Mouse (Mus musculus) adrenal gland, postnatal 14 days (tissue): Measurements from ENCODE around the gene Hist1h2bb. TPM values are rescaled to one million over a fixed set of nuclear protein-coding genes. Genes with fewer than 3 reads are reported as not detected.

Experiments used
- DNase-seq: peaks from one replicate; pipeline ENCODE4 v3.0.0; 2021; ENCODE audit warnings: mixed read lengths
- total RNA-seq: library from RNA; stranded (reverse); gene quantifications from 2 replicates; pipeline ENCODE4 v1.2.3, GENCODE M21; 2021

Hist1h2bb gene
- total RNA-seq, 1 experiment from 2014 or later = 171 TPM

DNA sequence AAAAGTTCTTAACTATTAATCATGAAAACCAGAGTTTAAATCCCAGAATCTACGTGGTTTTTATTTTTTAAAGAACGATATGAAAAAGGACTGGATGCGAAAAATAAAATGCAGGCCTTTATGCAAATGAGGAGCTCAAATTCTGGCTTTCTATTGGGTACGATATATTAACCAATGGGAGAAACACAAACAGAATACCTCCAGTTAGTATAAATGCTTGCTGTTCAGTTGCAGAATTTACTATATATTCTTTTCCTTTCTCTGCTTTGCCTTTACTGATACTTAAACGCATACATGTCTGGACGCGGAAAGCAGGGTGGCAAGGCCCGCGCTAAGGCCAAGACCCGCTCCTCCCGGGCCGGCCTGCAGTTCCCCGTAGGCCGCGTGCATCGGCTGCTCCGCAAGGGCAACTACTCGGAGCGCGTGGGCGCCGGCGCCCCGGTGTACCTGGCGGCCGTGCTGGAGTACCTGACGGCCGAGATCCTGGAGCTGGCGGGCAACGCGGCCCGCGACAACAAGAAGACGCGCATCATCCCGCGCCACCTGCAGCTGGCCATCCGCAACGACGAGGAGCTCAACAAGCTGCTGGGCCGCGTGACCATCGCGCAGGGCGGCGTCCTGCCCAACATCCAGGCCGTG, 4.4 kb downstream of the Hist1h2bb start, which contains the start of gene Hist1h2ab:
Gene Hist1h2ab, plus strand, starts transcription at position 288 of the 639 bp plus-strand sequence.
- DNase-seq = peak; percentile 49

DNA sequence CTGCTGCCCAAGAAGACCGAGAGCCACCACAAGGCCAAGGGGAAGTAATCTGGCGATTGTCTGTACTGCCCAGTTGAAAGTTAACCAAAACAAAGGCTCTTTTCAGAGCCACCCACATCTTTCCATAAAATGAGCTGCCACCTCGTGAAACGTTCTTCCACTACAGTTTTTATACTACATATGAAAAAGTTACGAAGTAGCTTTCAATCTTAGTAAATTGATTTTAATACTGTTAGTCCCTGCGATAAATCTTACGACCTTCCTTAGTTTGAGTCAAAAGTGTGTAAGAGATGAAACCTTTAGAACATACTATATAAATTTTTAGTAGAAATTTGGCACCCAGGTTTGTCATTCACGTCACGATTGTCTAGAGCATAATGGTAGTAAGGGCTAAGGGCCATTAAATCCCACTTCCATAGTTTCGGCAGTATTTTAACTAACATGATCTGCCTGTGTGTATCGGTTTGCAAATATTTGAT, 5.0 kb downstream of the Hist1h2bb start:
- no peak for DNase-seq

DNA sequence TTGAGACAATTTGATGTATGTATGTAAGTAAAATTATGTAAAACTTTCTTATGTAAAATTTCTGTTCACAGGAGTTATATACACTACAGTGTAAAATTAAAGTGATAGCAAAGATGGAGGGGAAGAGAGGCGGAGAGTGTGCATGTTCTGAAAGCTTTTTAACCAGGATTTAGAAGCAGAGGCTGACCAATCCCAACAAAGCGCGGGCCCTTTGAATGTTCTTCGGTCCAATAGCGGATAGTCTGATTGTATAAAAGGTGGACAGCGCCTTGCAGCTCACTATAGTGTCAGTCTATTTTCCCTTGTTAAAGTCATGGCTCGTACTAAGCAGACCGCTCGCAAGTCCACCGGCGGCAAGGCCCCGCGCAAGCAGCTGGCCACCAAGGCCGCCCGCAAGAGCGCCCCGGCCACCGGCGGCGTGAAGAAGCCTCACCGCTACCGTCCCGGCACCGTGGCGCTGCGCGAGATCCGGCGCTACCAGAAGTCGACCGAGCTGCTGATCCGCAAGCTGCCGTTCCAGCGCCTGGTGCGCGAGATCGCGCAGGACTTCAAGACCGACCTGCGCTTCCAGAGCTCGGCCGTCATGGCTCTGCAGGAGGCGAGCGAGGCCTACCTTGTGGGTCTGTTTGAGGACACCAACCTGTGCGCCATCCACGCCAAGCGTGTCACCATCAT, 5.7 kb downstream of the Hist1h2bb start, which contains the start of gene Hist1h3b:
Gene Hist1h3b, plus strand, starts transcription at position 201 of the 675 bp plus-strand sequence.
- peak; percentile 93 for DNase-seq

DNA sequence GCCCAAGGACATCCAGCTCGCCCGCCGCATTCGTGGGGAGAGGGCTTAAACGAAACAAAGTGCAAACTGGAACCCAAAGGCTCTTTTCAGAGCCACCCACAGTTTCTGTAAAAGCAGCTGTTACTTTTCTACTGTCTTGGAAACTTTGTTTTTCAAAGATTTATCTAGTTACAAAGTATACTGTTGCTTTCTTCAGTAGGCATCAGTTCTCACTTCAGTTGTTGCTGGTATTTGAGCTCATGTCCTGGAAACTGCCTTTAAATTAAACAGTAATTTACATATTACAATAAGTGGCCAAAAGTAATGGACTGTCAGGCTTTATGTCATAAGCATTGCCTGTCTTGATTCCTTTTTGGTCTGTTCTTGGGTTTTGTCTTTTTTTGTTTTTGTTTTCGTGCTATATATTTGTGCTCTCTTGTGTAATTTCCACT, 6.2 kb downstream of the Hist1h2bb start:
- DNase-seq = no peak

DNA sequence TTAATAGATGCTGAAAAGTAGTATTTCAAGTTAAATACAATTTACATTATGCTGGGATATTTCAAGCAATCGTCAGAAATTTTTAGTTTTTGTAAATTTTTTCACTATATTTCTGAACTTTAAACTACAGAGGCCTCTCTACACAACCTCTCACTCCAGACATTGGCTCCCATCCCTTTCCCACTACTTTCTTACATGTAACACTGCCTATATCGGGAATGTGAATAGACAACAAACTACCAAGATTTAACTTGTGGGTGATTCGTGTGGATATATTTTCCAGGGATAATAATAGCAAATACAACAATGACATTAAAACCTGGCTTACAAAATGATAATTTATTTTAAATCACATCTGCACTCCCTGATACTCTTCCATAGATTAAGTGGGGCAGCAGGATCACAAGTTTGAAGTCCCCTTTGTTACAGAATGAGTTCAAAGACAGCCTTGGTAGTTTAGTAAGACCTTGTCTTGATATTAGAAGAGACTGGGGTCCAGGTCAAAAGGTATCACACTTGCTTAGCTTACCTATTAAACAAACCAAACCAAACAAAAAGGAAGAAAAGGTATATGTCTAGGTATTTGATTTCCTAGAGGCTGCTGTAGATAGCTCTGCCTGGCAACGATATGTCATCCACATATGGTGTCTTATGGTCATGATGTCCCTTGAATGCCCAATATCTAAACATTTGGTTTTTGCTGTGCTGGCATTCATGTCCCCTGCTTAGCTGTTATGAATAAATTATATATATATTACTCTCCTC, 7.0 kb downstream of the Hist1h2bb start:
- no peak for DNase-seq

DNA sequence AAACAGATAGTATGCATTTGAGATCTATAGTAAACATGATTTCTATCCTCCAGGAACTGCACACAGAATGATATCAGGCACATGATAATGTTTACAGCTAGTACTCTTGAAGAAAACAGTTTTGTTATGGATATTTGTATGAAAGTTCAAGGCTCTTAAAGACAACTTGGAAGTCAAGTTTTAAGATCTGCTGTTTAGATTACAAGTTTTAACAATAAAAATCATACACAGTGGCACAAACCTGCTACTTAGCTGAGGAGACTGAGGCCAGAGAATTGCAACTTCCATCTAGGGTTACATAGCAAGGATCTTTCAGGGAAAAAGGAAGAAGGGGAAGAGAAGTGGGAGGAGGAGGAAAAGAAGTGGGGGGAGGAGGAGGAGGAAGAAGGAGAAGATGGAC, 8.5 kb downstream of the Hist1h2bb start:
- DNase-seq = no peak

DNA sequence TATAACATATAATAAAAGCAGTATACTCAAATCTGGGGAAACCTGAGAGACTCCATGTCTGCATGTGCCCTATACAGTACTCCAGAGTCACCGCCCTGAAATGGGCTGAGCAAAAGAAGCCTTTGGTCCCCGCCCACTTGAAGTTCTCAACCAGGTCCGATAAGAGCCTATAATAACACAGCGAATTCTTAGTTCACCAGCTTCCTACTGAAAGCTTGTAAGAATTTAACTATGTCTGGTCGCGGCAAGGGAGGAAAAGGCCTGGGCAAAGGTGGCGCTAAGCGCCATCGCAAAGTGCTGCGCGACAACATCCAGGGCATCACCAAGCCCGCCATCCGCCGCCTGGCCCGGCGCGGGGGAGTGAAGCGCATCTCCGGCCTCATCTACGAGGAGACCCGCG, 10.3 kb downstream of the Hist1h2bb start, which contains the start of gene Hist1h4b:
Gene Hist1h4b, plus strand, starts transcription at position 224 of the 400 bp plus-strand sequence.
- DNase-seq = peak; percentile 91

DNA sequence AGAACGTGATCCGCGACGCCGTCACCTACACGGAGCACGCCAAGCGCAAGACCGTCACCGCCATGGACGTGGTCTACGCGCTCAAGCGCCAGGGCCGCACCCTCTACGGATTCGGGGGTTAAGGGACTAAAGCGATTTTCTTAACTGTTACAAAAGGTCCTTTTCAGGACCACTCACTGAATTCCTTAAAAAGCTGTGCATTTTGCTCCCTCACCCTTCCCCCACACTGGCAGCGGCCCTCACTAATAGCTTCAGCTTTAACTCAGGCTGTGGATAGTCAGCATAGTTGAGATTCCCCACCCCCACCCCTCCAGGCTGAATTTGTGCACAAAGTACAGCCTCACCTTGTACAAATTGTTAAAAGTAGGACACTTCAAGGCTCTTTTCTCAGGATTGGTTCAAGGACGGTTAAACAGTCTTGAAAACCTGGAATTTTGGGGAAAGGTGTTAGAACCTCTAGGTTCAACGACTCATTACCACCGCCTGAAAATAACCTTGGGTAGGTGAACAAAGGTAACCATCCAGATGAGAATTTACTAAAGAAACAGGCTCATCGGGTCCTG, 10.8 kb downstream of the Hist1h2bb start:
- DNase-seq = no peak

DNA sequence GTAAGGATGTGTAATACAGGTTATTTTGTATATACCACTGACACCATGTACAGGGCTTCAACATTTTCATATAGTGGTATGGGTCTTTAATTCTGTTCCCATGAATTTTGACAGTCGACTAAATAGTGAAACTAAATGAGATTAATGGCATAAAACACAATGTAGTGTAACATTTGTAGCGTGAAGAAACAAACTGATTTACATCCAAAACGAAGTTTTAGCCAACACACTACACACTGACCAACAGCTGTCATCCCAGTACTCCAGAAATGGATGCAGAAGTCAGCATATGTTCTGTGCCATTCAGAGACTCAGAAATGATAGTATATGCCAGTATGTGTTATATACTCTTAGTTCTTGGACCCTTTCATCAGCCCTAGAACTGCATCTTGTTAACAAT, 11.4 kb downstream of the Hist1h2bb start:
- DNase-seq = no peak

DNA sequence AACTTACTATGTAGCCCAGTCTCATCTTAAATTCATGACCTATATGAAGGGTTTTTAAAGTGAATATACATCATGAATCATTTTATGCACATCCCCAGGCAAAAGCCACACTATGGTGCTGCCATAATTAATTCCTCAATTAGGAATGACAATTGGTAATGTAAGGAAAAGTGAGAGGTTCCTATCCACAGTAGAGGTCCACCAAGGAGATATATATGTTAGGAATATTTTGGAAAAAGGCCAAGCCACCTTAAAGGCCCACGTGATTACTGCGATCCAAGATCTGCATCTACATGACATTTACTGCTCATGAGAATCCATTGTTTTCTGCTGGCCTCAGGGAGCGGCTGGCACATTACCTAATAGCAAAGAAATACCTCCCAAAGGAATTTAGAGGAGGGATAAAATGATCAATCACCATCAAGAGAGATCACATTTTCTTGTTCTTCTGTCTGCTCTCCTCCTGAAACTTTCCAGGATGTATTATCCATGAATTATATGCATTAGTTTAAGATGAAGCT, 12.8 kb downstream of the Hist1h2bb start:
- DNase-seq = no peak

DNA sequence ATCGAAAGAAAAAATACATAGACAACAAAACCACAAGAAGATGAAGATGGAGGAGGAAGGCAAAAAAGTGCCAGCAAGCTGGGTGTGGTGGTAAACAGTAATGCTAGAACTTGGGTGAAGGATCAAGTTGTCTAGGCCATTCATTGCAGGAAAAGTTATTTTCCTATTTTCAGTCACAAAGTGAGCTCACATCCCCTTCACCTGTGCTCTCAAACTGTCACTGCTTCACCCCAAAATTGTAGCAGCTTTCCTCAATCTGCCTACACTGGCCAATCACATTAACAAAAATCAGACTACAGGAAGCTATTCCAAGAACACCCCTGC, 13.3 kb downstream of the Hist1h2bb start:
- no peak for DNase-seq

DNA sequence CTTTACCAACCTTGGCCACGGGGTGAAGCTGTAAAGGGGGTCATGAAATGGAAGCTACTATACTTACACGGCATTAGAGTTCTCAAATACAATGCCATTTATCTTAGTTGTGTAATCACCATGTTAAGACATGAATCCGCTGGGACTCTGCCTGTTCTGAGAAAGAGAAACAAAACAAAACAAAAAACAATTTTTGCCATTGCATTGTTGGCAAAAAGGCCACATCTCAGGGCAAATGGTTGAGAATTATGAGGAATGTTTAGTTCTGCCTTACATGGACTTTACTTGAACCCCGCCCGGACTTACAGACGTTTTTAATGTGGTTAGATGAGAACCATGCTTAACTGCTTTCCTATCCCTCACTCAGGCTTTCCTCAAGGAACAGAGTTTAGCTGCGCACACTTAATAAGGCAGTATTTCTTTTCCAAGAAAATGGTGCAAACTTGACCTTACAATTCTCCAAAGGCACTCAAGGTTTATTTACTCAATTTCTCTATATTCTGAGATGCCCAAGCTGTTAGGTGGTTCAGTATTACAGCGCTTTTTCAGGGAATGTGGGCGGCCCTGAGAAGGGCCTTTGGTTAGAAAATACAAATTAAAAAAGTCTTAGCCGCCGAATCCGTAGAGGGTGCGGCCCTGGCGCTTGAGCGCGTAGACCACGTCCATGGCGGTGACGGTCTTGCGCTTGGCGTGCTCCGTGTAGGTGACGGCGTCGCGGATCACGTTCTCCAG, 13.9 kb downstream of the Hist1h2bb start:
- DNase-seq = no peak

DNA sequence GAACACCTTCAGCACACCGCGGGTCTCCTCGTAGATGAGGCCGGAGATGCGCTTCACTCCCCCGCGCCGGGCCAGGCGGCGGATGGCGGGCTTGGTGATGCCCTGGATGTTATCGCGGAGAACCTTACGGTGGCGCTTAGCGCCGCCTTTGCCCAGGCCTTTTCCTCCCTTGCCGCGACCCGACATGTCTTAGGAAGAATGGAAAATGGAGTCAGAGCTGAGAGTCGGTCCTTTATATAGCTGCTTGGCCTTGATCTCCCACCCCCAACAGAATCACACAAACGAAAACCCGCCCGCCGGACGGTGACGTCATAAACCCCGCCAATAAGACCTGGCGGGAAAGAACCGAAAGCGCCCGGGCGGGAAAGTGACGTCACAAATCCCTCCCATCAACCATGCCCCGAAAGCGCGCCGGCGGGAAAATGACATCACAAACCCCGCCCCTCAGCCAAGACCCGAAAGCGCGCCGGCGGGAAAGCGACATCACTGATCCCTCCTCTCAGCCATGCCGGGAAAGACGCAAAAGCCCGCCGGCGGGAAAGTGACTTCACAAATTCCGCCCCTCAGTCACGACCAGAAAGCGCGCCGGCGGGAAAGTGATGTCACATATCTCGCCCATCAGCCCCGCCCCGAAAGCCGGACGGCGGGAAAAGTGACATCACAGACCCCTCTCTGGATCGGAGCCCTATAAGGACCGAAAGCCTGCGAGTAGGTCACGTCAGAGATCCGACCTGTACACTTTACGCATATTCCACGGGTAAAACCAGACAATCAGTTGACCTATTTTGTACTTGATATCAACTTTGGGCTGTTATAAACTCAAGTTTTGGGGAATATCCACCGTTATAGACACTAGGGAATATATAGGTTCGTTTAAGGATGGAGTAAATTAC, 14.7 kb downstream of the Hist1h2bb start, which contains the start of gene Hist1h4a:
Gene Hist1h4a, minus strand, starts transcription at position 259 of the 893 bp plus-strand sequence.
- DNase-seq = peak; percentile 99

DNA sequence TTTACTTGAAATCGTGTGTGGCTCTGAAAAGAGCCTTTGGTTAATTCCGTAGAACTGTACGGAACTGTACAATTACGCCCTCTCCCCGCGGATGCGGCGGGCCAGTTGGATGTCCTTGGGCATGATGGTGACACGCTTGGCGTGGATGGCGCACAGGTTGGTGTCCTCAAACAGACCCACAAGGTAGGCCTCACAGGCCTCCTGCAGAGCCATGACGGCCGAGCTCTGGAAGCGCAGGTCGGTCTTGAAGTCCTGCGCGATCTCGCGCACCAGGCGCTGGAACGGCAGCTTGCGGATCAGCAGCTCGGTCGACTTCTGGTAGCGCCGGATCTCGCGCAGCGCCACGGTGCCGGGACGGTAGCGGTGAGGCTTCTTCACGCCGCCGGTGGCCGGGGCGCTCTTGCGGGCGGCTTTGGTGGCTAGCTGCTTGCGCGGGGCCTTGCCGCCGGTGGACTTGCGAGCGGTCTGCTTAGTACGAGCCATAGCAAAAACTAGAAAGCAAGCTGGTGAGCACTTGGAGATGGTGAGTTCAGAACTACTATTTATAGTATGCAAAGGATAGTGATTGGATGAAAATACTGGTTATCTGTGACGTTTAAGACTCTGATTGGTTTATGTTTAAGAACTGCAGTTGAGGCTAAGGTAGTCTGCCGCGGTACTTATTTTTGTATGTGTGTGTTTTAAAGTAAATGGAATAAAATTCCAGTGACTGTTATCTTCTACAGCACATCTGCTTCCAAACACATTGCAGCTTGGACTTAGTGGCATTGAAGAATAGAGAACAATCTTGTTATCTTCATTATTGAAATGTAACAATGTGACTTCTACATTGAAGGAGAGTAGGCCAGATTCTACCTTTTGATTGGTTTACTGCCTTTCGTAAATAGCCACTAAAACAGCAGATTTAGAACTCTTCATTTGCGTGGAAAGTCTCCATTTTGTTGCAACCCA, 15.6 kb downstream of the Hist1h2bb start, which contains the start of gene Hist1h3a:
Gene Hist1h3a, minus strand, starts transcription at position 516 of the 951 bp plus-strand sequence.
- peak; percentile 70 for DNase-seq

DNA sequence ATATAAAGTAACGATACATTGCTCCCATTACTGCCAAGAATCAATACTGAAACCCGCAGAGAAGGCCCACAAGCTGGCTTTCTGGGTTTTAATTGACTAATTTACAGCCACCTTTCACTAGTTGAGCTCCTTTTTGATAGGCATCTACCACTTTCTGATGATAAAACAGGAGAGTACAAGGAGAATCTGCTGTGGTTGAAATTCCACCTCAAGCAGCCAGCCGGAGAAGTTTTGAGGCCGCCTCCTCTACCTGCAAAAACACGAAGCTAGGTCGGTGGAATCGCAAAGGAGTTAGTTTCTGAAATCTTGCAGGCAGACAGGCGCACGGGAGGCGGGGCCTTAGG, 16.7 kb downstream of the Hist1h2bb start:
- no peak for DNase-seq

DNA sequence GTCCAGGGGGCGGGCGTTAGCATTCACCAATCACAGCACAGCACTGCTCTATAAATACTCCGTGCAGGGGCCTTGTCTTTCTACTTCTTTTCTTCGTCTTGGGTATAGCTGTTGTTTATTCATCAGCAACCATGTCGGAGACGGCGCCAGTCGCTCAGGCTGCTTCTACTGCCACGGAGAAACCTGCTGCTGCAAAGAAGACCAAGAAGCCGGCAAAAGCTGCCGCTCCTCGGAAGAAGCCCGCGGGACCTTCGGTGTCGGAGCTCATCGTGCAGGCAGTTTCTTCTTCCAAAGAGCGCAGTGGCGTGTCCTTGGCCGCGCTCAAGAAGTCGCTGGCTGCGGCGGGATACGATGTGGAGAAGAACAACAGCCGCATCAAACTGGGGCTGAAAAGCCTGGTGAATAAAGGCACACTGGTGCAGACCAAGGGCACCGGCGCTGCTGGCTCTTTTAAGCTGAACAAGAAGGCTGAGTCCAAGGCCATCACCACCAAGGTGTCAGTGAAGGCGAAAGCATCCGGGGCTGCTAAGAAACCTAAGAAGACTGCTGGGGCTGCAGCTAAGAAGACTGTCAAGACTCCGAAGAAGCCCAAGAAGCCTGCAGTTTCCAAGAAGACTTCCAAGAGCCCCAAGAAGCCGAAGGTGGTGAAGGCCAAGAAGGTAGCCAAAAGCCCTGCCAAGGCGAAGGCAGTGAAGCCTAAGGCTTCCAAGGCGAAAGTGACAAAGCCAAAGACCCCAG, 17.2 kb downstream of the Hist1h2bb start, which contains the start of gene Hist1h1a:
Gene Hist1h1a, plus strand, starts transcription at position 81 of the 738 bp plus-strand sequence.
- peak; percentile 90 for DNase-seq

DNA sequence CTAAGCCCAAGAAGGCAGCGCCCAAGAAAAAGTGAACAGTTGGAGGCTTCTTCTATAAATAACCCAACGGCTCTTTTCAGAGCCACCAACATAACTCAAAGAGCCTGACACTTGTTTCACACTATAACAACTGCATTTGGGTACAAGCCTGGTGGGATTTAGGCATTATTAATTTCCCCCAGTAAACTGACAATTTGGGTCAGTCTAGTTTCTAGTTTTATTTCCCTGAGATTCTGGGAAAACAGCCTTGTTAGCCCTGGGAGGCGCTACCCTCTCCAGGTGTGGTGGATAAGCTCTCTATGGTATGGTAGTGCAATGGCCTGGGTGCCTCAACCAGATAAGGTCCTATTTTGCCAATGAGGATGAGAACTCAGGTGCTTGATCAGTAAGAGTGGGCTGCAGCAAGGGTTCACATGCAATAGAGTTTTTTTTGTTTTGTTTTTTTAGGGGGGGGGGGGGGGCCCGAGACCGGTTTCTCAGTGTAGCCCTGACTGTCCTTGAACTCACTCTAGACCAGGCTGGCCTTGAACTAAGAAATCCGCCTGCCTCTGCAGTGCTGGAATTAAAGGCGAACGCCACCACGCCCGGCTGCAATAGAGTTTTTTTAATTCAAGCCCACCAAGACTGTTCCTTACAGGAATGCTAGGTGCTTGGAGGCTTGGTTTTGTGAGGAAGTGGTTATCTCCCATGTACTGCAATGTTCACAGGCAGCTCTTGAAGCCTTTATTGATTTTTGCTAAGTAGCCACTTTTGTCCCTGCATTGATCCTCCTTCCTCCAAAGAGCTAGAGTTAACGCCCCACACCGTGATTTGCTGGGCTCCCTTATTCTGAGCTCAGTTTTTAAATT, 18.0 kb downstream of the Hist1h2bb start:
- no peak for DNase-seq

DNA sequence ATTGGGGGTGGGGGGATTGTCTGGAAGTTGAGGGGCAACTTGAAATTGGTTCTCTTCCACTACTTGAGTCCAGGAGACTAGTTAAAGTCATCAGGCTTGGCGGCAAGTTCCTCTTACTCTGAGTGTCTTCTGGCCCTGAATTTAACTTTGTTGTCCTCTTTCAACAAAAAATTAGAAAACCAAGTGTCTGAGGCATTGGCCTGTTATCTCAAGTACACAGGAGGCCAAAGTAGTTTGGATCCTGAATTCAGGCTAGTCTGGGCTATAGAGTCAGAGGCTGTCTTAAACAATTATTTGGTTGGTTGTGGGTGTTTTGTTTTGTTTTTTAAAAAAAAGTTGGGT, 18.6 kb downstream of the Hist1h2bb start:
- DNase-seq = no peak
